Mouse (Mus musculus) kidney, adult 11 months (tissue): ENCODE results near the gene Dock6.

ENCODE experiments used
- DNase-seq: peaks from one replicate; pipeline ENCODE4 v3.0.0; 2022

The Dock6 gene

DNA sequence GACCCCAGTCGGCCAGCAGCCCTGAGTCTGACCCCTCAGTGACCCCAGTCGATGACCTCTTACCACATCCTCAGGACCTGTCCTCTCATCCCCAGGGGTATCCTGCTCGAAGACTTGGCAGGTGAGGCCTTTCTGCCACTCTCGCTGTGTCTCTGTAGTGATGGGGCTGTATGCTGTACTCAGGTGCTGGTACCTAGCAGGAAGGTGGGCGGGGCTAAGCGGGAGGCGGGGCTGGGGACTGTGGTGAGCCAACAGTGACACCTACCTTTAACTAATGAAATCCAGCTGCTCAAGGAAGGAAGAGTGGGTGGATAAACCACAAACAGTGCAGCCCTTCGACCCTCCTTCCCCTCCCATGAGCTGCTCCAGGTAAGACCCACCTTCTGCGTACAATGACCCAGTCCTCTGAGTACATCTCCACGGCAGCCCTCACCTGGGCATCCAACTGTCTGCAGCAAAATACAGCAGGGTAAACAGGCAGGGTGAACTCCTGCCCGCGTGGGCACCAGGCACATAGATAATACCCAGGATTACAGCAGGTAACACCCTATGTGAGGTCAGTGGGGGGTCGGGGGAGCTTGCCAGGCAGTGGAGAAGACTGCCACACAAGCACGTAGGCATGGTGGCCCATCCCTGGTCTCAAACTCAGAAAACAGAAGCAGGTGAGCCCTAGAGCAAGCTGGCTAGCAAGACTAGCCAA, 6.9 kb downstream of the Dock6 start:
- no peak for DNase-seq

DNA sequence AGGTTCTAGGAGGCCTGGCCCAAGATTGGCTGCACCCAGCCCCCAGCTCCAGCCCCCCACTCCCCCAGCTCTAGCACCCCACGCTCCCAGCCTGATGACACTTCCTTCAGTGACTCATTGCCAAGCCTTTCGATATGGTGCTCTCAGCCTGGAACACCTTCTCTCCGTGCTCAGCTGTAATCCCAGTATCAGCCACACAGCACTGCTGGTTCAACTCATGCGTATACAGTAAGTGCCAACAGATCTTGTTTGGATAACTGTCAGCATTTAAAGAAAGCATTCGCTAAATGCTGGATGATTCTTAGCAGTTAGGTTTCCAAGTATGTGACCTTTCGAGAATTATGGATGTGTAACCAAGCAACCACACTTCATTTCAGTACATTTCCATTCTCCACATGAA, 9.3 kb downstream of the Dock6 start:
- DNase-seq = no peak

DNA sequence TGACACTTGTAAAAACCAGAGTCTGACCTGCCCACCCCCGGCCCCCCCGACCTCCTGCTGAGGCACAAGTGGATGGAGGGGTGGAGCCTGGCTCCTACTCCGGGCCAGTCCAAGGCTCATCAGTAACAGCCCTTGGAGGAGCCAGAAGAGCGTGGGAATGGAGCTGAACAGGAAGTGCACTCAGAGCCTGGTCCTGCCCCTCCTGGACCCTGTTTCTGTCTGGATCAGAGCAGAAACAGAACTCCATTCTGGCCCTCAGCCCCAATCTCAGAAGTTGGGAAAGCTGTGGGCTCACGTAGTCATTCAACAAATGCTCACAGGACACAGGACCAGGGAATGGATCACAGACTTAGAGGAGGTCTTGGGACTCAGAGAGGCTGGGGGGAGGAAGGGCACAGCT, 10.0 kb downstream of the Dock6 start:
- DNase-seq = no peak

DNA sequence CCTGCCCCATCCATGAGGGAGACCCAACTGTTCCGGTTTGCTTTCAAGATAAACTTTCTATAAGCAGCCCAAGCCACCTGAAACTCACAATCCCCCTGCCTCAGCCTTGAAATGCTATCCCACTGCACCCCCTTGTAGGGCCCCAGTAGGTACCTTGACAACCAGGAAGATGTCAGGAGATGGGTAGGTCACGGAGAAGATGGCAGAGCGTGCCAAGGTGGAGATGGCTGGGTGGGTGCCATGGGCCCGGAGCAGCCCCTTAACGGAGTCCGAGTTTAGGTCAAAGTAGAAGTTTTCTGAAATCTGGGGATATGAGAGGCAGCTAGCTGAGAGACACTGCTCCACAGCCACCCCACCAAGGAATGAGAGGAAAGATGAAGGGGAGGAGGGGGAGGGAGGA, 11.1 kb downstream of the Dock6 start:
- DNase-seq = no peak

DNA sequence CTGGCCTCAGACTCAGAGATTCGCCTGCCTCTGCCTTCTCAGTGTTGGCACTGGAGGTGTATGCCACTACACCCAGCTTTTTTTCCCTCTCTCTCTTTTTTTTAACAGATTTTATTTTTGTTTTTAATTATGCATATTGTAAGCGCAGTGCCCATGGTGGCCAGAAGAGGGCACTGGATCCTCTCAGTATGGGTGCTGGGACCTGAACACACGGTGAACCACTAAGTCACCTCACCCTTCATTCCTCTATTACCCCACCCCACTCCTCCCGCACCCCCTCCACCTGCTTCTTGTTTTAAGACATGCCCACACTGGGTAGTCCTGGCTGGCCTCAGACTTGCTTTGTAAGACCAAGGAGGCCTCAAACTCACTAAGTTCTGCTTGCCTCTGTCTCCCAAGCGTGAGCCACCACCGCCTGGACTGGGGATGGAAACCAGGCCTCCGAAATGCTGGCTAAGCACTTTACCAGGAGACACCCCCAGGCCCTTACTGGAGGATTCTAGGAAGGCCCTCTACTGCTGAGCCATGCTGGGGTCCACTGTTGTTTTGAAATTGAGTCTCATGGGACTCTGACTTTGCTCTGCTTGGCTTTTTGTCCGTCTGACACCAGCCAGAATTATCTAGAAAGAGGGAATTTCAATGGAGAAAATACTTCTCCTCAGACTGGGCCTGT, 12.2 kb downstream of the Dock6 start:
- DNase-seq = no peak

DNA sequence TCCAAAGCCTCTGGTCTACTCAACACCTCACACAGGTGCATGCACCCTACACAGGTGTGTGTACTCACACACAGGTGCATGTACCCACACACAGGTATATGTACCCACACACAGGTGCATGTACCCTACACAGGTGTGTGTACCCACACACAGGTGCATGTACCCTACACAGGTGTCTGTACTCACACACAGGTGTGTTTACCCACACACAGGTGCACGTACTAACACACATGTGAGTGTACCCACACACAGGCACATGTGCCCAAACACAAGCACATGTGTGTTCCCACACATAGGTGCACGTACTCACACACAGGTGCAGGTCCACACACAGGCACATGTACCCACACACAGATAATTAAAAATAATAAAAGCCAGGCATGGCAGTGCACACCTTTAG, 14.7 kb downstream of the Dock6 start:
- DNase-seq = no peak

DNA sequence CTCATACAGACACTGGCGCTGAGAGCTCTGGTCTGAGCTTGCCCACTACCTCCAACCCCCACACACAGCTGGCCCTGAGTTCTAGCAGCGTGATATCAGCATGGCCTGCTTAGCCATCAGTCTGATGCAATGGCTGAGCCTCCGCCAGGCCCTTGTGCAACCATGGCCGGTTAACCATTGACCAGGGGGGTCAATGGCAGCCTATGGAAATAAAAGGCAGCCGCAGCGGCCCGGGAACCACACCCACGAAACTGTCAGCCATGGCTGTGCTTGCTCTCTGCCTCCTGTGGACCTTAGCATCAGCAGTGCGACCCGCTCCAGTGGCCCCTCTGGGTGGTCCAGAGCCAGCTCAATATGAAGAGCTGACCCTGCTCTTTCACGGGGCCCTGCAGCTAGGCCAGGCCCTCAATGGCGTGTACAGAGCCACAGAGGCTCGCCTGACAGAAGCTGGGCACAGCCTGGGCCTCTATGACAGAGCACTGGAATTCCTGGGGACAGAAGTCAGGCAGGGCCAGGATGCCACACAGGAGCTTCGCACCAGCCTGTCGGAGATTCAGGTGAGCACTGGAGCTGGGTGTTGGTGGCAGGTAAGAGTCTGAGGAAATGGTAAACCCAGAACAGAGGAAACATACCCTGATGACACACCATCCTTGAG, 17.1 kb downstream of the Dock6 start, which contains the start of gene Angptl8:
TSS of gene Angptl8 (plus strand) at position 253 of the 655 bp plus-strand sequence.
- DNase-seq = peak; percentile 85

DNA sequence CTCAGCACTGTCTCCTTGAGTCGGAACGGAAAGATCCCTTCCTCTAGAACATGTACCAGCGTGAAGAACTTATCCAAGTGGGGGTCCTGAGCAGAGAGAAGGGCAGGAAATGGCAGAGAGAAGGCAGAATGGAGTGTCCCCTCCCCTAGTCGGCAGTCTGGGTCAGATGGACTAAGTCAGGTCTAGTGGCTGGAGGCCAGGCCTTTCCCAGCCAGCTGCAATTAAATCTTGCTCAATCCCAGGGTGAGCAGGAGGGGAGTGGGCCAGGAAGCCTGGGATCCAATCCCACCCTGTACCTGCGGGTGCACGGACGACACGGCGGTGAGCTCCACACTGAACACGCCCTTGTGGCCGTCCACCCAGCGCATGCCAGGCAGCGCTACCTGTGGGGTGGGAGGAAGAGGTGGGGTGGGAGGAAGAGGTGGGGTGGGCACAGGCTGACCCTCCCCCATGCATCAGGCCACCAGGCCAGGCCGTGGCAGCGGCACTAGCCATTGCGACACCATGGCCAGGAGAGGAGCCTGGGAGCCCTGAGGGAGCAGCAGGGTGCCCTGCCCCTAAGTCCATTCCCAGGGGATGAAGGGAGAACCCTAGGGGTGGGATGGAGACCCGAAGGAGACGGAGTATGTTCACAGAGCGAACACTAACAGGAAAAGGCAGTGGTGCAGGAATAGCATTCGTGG, 20.7 kb downstream of the Dock6 start:
- no peak for DNase-seq

DNA sequence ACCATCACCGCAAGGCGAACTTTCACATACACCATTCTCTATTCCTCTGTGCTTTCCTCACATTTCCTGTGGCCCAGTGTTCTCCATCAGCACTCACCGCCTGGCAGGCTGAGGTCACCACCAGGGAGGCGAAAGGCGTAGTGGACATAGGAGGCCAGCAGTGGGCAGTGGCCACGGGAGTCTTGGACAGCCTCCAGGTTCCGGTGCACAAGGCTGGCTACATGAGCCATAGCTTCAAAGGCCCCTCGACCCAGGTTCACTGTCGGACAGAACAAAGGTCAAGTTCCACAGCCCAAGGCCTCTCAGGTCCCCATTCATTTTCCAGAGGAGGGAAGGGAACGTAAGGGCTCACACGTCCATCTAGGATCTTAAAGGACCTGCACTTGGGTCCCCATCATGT, 21.5 kb downstream of the Dock6 start:
- DNase-seq = peak; percentile 80

DNA sequence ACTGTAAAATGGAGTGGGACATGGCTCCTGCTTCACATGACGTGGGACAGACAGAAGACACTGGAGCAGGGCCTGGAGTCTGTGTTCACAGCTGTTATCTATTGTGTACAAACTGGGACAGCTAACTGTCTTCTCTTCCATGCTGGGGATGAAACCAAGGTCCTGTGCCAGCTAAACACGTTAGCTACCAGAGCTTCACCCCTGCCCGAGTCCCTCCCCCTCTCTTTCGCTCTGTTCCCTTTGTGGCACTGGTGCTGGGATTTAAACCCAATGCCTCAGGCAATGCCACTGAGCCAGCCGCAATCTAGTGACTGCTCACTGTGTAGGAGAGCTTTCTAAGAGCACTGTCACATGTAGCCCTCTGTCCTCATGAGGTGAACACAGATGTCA, 22.0 kb downstream of the Dock6 start:
- DNase-seq = no peak

DNA sequence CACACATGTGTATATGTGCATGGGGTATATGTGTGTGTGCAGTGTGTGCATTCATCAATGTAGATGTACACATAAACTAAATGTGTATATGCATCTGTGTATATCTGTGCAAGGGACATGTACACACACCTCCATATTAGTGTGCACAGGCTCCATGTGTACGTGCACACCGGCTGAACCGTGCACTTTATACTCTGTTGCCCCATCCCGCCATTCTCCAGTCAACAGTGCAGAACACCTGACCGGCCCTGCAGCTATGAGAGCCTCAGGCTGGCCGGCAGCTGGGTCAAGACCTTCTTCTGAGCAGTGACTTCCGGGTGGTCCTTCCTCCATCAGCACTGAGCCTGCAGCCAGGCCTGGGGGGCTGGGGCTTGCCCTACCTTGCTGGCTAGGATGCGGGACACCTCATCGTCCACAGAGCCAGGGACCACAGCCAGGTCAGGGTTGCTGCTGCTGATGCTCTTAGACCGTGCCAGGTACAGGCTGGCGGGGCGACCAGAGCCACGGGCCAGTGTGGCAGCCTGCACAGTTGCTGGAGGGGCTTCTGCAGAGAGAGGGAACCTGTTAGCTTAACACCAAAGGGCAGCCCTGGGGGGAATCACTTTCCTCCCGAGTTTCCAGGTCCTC, 22.5 kb downstream of the Dock6 start:
- no peak for DNase-seq

DNA sequence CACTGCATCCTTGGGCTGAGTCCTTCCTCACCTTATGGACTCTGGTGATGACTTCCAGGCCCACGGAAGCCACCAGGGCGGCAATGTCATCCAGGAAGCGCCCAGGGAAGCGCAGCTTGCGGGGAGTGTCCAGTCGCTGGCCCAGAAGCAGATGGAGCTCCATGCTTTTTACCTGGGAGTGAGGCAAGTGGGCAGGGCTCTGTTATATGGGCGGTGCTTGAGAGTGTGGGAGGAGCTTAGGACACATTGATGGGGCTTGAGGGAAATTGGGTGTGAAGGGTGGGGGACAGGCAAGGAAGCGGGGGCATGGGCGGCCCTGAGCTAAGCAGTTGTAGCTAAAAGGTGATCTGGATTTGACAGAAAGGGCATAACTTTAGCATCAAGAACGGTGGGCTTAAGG, 28.1 kb downstream of the Dock6 start:
- no peak for DNase-seq

DNA sequence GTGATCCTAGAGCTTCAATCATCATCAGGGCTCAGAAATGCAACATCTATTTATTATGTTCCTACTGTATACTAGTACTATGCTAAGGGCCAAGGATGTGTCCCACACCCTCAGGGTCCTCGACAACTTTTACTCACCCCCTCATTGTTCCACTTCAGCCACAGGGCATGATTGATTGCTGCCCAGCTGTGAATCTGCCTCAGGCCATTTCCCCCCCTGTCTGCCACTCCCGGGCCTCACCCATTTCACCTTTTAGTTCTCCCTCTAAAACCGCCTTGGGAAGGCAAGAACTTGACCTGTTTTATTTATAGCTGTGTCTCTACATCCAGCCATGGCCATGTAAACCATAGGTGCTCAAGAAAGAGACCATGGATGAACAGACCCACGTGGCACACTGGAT, 28.5 kb downstream of the Dock6 start:
- DNase-seq = no peak

DNA sequence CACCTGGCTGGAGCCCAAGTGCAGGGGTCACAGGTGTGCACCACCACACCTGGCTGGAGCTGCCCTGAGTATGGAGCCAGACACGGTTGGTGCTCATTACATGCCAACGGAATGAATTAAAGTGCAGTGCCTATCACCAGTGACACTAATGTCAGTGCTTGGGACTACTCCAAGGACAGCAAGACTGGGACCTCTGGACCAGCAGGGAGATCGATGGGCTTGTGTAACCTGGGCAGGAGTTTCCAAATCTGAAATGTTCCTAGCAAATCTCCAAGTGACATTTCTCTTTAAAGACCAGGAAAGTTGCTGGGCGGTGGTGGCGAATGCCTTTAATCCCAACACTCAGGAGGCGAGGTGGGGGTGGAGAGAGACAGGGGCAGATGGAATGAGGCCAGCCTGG, 29.7 kb downstream of the Dock6 start:
- no peak for DNase-seq

DNA sequence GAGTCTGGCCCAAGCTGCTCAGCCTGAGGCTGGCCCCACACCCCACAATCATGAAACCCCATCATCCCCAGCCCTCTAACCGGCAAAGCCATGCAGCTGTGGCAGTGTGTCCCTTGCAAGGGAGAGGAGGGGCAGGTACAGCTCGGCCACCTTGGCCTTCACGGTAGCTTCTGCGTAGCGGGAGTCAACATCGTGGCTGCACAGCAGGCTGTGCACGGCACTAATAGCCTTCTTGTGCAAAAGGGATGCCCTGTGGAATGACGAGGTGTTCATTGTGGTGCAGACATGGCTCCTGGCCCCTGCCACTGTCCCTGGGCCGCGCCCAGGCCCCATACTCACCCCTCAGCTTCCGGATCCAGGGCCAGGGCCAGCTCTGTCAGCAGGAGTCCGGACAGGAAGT, 32.3 kb downstream of the Dock6 start:
- no peak for DNase-seq

DNA sequence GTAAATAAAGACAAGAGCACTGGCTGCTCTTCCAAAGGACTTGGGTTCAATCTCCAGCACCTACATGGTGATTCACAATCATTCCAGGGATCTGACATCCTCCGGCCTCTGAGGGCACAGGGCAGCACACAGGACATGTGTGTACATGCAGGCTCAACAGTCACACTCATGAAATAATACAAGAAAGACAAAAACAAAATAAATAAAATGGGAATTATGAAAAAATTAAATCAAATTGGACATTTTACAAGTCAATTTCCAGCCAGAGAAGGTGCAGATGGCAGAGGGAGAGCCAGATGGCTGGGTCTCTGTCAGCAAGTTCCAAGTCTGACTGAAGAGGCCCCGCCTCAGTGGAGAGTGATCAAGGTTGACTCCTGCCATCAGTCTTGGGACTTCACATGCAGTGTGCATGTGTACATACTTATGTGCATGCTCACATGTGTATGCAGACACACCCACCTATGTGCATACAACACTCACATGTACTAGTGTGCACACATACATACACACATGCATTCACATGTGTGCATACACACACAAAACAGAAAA, 33.2 kb downstream of the Dock6 start:
- DNase-seq = no peak

DNA sequence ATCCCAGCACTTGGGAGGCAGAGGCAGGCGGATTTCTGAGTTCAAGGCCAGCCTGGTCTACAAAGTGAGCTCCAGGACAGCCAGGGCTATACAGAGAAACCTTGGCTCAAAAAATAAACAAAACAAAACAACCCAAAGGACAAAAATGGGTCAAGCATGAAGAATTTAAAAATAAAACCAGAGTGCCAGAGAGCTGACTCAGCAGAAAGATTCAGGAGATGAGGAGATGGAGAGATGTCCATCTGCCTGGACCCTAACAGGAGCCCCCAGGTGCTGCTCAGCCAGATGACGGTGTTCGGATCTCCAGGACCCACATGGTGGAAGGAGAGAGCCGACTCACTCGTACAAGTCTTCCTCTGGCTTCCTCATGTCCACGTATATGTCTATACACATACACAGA, 33.9 kb downstream of the Dock6 start:
- DNase-seq = no peak

DNA sequence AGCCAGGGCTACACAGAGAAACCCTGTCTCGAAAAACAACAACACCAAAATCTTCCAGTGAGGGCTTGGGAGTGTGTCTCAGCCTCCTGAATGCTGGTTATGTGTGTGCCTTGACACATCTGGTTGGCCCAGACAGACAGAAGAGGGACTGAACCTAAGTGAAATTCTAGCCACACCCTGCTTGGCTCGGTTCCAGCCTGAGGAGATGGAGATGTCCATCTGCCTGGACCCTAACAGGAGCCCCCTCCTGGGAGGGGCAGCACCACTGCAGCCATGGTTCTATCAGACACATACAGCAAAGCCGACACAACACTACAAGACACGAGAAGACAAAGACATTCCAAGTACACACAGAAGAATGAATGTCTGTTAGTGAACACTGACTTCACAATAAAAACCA, 34.3 kb downstream of the Dock6 start:
- no peak for DNase-seq

DNA sequence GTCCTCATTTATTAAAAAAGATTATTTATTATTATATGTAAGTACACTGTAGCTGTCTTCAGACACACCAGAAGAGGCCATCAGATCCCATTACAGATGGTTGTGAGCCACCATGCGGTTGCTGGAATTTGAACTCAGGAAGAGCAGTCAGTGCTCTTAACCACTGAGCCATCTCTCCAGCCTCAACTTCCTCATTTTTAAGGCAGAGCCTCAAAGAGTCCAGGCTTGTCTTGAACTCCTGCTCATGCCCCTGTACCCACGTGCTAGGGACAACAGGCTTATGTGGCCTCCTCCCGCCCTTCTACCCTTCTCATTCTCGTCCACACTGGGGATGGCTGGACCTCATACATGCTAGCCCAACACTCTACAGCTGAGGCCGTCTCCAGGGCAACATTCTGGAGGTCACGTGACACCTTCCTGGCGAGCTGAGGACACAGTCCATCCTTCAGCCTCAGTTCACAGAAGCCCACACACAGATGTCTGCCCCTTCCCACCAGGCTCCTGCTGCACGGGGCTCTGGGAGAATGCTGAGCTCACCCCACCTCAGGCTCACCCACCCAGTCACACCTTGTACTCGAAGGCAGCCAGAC, 35.6 kb downstream of the Dock6 start:
- DNase-seq = no peak

DNA sequence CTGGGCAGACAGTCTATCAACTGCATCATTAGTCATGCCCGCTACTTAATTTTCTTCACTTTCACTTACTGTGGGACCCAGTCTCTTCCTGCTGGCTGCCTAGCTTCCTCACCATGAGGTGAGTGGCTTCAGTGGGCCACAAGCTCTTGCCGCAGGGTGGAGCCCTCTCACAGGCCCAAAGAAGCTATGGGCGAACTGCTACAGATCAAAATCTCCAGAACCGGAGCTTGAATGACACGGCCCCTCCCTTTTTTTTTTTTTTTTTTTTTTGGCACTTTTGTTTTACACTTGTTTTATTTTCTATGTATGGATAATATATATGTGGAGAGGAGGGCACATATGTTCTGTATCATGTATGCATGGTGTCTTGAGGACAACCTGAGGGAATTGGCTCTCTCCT, 41.3 kb downstream of the Dock6 start:
- DNase-seq = no peak

DNA sequence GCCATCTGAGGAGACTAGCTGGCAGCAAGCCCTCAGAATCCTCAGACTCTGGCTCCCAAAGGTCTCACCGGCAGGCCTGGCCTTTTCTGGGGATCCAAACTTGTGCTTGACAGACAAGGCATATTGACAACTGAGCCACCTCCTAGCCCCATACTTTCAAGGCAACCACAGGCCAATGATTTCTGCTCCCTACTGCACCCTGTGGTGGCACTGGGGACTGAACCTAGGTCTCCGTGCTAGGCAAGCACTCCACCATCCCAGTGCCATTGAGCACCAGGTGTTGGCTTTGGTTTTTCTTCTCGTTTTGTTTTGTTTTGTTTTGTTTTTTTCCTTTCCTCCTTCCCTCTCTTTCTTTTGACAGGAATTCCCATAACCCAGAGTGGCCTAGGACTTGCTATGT, 43.9 kb downstream of the Dock6 start:
- DNase-seq = no peak

DNA sequence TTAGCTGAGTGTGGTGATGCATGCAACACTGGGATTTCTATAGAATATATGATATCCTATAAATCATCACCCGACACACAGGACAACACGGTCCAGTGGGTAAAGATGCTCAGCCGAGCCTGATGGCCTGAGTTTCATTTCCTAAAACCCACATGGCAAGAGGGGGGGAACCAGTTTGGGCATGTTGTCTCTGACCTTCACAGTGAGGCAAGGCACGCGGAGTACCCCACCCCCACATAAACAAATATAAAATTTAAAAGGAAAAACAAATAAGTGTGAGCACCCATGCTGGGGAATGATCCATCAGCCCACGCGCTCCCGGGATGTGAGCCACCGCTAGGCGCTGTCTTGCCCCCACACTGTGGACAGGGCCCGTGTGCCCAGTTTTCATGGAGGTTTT, 45.5 kb downstream of the Dock6 start:
- no peak for DNase-seq

DNA sequence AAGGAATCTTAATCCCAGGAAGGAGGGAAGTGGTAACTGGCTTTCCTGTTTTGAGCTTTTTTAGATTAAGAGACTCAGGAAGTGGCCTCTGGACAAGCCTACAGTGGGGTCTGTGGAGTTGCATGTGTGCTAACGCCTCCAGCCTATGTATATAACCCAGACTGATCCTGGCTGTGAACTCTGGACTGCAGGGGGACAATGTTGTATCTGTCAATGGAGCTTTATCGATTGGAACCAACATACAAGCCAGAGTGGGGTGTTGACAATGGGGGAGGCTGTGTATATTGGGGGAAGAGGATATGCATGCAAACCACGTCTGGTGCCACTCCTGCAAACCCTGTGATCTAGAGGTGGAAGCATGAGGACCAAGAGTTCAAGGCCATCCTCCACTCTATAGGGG, 46.1 kb downstream of the Dock6 start:
- DNase-seq = no peak
